Mouse (Mus musculus): ENCODE measurements around the gene Vmn1r170. TPM values are rescaled to one million over a fixed set of nuclear protein-coding genes. Genes with fewer than 3 reads are reported as not detected.
"Not testable (repeated sequence)": the region's sequence is repeated elsewhere in the genome, so short reads cannot be mapped to it uniquely, and the experiment has no call there.

The Vmn1r170 gene
- not detected in 2 replicates for polyA plus RNA-seq (2015; fragmentation: Nextera tagmentation; extraction: Ambion mirVana)

DNA sequence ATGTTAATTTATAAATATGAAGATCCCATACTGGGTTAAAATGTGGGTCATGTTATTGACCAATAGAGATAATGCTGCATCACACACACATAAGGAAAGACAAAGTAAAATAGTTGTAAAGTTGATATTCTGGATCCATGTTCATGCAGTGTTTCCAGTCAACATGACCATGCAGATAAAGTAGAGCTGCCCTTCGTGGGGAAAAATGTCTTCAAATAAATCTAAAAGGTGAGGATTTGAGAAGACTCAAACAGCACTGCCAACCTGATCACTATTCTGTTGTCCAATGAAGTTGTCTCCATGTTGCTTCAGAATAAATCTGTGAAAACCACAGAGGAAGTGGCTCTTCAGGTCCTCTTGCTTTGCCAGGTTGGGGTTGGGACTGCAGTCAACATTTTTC is at the start of gene Vmn1r170:
TSS of gene Vmn1r170 (plus strand) at position 301 of the 400 bp plus-strand sequence.
- H3K27me3 ChIP-seq; H3K4me1 ChIP-seq; ATAC-seq (ENCODE audit: insufficient number of reproducible peaks, low FRiP score, low TSS enrichment, low read depth); H3K27ac ChIP-seq; H3K9ac ChIP-seq; H3K36me3 ChIP-seq; H3K9me3 ChIP-seq; H3K4me3 ChIP-seq; H3K4me2 ChIP-seq: not testable (repeated sequence)
- 36% methylated on average over 1 of the region's 1 CpGs for WGBS

GRCm38 (mm10) chr7:23575226-23575625 is 30.7 kb upstream of the Vmn1r170 start, which contains the start of gene Vmn1r169:
TSS of gene Vmn1r169 (plus strand) at chr7:23575526.
- not testable (repeated sequence) for H3K27me3 ChIP-seq; H3K4me3 ChIP-seq; H3K9ac ChIP-seq; H3K27ac ChIP-seq; H3K36me3 ChIP-seq; H3K4me1 ChIP-seq; H3K9me3 ChIP-seq; ATAC-seq (ENCODE audit: insufficient number of reproducible peaks, low FRiP score, low TSS enrichment, low read depth); H3K4me2 ChIP-seq
- 70% methylated on average over 1 of the region's 2 CpGs for WGBS

DNA sequence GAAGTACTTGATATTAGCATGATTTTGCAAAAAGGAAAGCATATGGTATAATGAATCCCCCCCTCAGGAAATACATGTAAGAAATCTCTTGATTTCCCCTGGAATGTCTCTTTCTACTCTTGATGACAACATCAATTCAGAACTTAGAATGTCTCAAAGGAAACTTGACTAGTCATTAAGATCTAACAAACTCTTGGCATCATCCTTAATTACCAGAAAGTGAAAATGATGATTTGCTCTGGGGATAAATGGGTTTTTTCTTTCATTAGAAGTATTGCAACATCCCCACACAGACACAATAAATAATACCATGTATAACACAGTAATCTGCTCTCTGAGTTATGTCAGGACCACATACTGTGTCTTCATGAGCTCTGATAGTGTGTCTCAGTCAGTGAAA is 24.4 kb downstream of the Vmn1r170 start, which contains the start of gene Vmn1r171:
TSS of gene Vmn1r171 (plus strand) at position 301 of the 400 bp plus-strand sequence.
- no peaks in the 10 kb centered on the region for H3K27me3 ChIP-seq
- H3K4me2 ChIP-seq, result no peak within 1 kb of the TSS
- peaks cover 5% of the 10 kb centered on the region; the same call in 1 of the 2 replicates for H3K9me3 ChIP-seq
- no peaks in the 10 kb centered on the region for H3K4me1 ChIP-seq
- H3K9ac ChIP-seq, result no peak within 1 kb of the TSS
- no peaks in the 10 kb centered on the region for H3K36me3 ChIP-seq
- H3K4me3 ChIP-seq, result no peak within 1 kb of the TSS
- no peak for ATAC-seq (ENCODE audit: insufficient number of reproducible peaks, low FRiP score, low TSS enrichment, low read depth)
- no peak within 1 kb of the TSS for H3K27ac ChIP-seq

Other genes with a start within 250 kb of the Vmn1r170 start
- 0.08 and 0.09 TPM in 2 replicates for gene Nlrp5, start 220.3 kb upstream of the Vmn1r170 start, polyA plus RNA-seq (2015; fragmentation: Nextera tagmentation; extraction: Ambion mirVana)
- gene Vmn1r167, start 99.0 kb upstream of the Vmn1r170 start, polyA plus RNA-seq (2015; fragmentation: Nextera tagmentation; extraction: Ambion mirVana), result not detected in 2 replicates
- not detected in 2 replicates for gene Vmn1r168, start 66.4 kb upstream of the Vmn1r170 start, polyA plus RNA-seq (2015; fragmentation: Nextera tagmentation; extraction: Ambion mirVana)
- gene Vmn1r169, start 30.6 kb upstream of the Vmn1r170 start, polyA plus RNA-seq (2015; fragmentation: Nextera tagmentation; extraction: Ambion mirVana), result not detected in 2 replicates
- gene Vmn1r171, start 24.5 kb downstream of the Vmn1r170 start, polyA plus RNA-seq (2015; fragmentation: Nextera tagmentation; extraction: Ambion mirVana), result not detected in 2 replicates
- gene Vmn1r172, start 52.1 kb downstream of the Vmn1r170 start, polyA plus RNA-seq (2015; fragmentation: Nextera tagmentation; extraction: Ambion mirVana), result not detected in 2 replicates
- not detected in 2 replicates for gene Vmn1r173, start 94.5 kb downstream of the Vmn1r170 start, polyA plus RNA-seq (2015; fragmentation: Nextera tagmentation; extraction: Ambion mirVana)
- not detected in 2 replicates for gene Vmn1r174, start 146.1 kb downstream of the Vmn1r170 start, polyA plus RNA-seq (2015; fragmentation: Nextera tagmentation; extraction: Ambion mirVana)
- not detected in 2 replicates for gene Vmn1r175, start 204.5 kb downstream of the Vmn1r170 start, polyA plus RNA-seq (2015; fragmentation: Nextera tagmentation; extraction: Ambion mirVana)
- gene Vmn1r176, start 231.2 kb downstream of the Vmn1r170 start, polyA plus RNA-seq (2015; fragmentation: Nextera tagmentation; extraction: Ambion mirVana), result not detected in 2 replicates

Data from limb, embryonic 15.5 days (tissue).